Mouse (Mus musculus) embryonic facial prominence, embryonic 15.5 days (tissue): ENCODE data around the gene Ndufs7. TPM values are rescaled to one million over a fixed set of nuclear protein-coding genes. Genes with fewer than 3 reads are reported as not detected.
"Not testable (repeated sequence)": the region's sequence is repeated elsewhere in the genome, so short reads cannot be mapped to it uniquely, and the experiment has no call there.

Experiments
- ATAC-seq: fragments of 200-750 bp; cut with Nextera tagmentation; 2 replicates; pipeline ENCODE4 v1.8.0; 2017; ENCODE audit warnings: low read depth, moderate TSS enrichment; ENCODE audit not compliant: insufficient number of reproducible peaks, low FRiP score, low TSS enrichment
- H3K27ac ChIP-seq: fragments of 300-500 bp; sonication (generic); replicated peaks from 2 replicates; pipeline ENCODE4 v1.5.1; 2015; ENCODE audit warnings: mild to moderate bottlenecking, inconsistent platforms
- H3K27me3 ChIP-seq: fragments of 300-500 bp; sonication (generic); 2 replicates; pipeline ENCODE4 v1.6.1; 2015; ENCODE audit warnings: inconsistent platforms
- H3K36me3 ChIP-seq: fragments of 300-500 bp; sonication (generic); 2 replicates; pipeline ENCODE4 v1.6.1; 2015; ENCODE audit warnings: mild to moderate bottlenecking, inconsistent platforms
- H3K4me1 ChIP-seq: fragments of 300-500 bp; sonication (generic); 2 replicates; pipeline ENCODE4 v1.6.1; 2015; ENCODE audit warnings: inconsistent platforms
- H3K4me2 ChIP-seq: fragments of 300-500 bp; sonication (generic); replicated peaks from 2 replicates; pipeline ENCODE4 v1.6.1; 2015; ENCODE audit warnings: mild to moderate bottlenecking, inconsistent platforms
- H3K4me3 ChIP-seq: fragments of 300-500 bp; sonication (generic); replicated peaks from 2 replicates; pipeline ENCODE4 v1.5.1; 2015; ENCODE audit warnings: mild to moderate bottlenecking, inconsistent platforms
- H3K9ac ChIP-seq: fragments of 300-500 bp; sonication (generic); 2 replicates; pipeline ENCODE4 v1.6.1; 2015; ENCODE audit warnings: inconsistent platforms
- H3K9me3 ChIP-seq: fragments of 300-500 bp; sonication (generic); replicated peaks from 2 replicates; pipeline ENCODE4 v1.6.1; 2016; ENCODE audit warnings: inconsistent platforms
- WGBS: fragments of 180-500 bp; shearing (Covaris S2); methylation state at CpG from one replicate; pipeline ENCODE4 v1.1.7; 2015; 5-methylcytosine and 5-hydroxymethylcytosine counted together
- polyA plus RNA-seq: library from polyadenylated mRNA; unstranded; fragments of >200 nt; fragmentation: Nextera tagmentation; extraction: Ambion mirVana; gene quantifications from 2 replicates; pipeline ENCODE4 v1.2.1, GENCODE M21; 2015

Gene Ndufs7
- polyA plus RNA-seq, 1 experiment from 2014 or later, result 317 TPM

- Histone ChIP-seq H3K27me3 (no peaks in the 10 kb centered on the region), H3K9ac (no peak overlapping the region), H3K4me3 (no peak overlapping the region), H3K4me1 (peaks cover 19% of the 10 kb centered on the region), H3K4me2 (no peak overlapping the region), H3K27ac (no peak overlapping the region), H3K9me3 (no peaks in the 10 kb centered on the region), H3K36me3 (peaks cover 49% of the 10 kb centered on the region)
- 25% methylated on average over 5 of the region's 5 CpGs for WGBS
- ATAC-seq, result no peak
These were observed 4.0 kb upstream of the Ndufs7 start for GRCm38 (mm10) chr10:80244791-80245399.

GRCm38 (mm10) chr10:80245600-80245999, 3.3 kb upstream of the Ndufs7 start:
- ATAC-seq, result no peak
- WGBS, result 7% methylated on average over 4 of the region's 4 CpGs
- no peak overlapping the region for H3K27ac ChIP-seq

DNA sequence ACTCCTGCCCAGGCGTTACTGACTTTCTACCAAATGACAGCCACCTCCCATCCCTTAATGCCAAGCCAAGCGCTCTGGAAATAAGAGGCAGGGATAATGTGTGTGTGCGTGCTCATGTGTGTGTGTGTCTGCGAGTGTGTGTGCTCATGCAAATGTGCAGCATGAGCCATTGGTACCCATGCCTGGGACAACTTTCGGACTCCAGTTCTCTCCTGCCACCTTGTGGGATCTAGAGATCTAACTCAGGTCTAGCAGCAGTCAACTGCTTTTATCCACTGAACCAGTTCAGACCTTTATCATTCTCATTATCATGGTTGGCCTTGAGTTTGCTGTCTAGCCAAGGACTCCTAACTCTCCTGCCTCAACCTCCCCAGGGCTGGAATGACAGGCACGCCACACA, 1.1 kb upstream of the Ndufs7 start:
- no peak overlapping the region for H3K4me2 ChIP-seq
- no peaks in the 10 kb centered on the region for H3K9me3 ChIP-seq
- ATAC-seq, result no peak
- H3K4me1 ChIP-seq, result peaks cover 33% of the 10 kb centered on the region
- no peaks in the 10 kb centered on the region for H3K27me3 ChIP-seq
- H3K9ac ChIP-seq, result no peak overlapping the region
- H3K36me3 ChIP-seq, result peaks cover 23% of the 10 kb centered on the region
- no peak overlapping the region for H3K27ac ChIP-seq
- WGBS, result 38% methylated on average over 6 of the region's 6 CpGs
- no peak overlapping the region for H3K4me3 ChIP-seq

More at GRCm38 (mm10) chr10:80245600-80245999, 3.3 kb upstream of the Ndufs7 start:
- Histone ChIP-seq H3K36me3 (peaks cover 42% of the 10 kb centered on the region), H3K27me3 (no peaks in the 10 kb centered on the region), H3K4me1 (peaks cover 26% of the 10 kb centered on the region), H3K4me2 (no peak overlapping the region), H3K9me3 (no peaks in the 10 kb centered on the region), H3K4me3 (no peak overlapping the region), H3K9ac (no peak overlapping the region)

- H3K27me3 ChIP-seq, H3K27ac ChIP-seq, H3K9me3 ChIP-seq, ATAC-seq, H3K9ac ChIP-seq: not testable (repeated sequence)
- 42% methylated on average over 3 of the region's 3 CpGs for whole genome bisulfite sequencing
- peaks cover 33% of the 10 kb centered on the region for H3K4me1 ChIP-seq
- peak overlapping the region; percentile 90 for H3K4me2 ChIP-seq
- H3K4me3 ChIP-seq, result peak overlapping the region; percentile 77
- peaks cover 23% of the 10 kb centered on the region for H3K36me3 ChIP-seq
These were observed 484 bp upstream of the Ndufs7 start for GRCm38 (mm10) chr10:80248437-80248836.

GRCm38 (mm10) chr10:80250059-80250458, 1.1 kb downstream of the Ndufs7 start:
- ATAC-seq, result no peak
- Histone ChIP-seq H3K9me3 (no peaks in the 10 kb centered on the region), H3K4me2 (peak overlapping the region; percentile 90), H3K36me3 (peaks cover 26% of the 10 kb centered on the region), H3K4me3 (peak overlapping the region; percentile 77), H3K27ac (peak overlapping the region; percentile 90; the same call in 1 of the 2 replicates), H3K27me3 (no peaks in the 10 kb centered on the region), H3K9ac (peak overlapping the region; percentile 53), H3K4me1 (peaks cover 33% of the 10 kb centered on the region)
- 32% methylated on average over 2 of the region's 2 CpGs for WGBS

DNA sequence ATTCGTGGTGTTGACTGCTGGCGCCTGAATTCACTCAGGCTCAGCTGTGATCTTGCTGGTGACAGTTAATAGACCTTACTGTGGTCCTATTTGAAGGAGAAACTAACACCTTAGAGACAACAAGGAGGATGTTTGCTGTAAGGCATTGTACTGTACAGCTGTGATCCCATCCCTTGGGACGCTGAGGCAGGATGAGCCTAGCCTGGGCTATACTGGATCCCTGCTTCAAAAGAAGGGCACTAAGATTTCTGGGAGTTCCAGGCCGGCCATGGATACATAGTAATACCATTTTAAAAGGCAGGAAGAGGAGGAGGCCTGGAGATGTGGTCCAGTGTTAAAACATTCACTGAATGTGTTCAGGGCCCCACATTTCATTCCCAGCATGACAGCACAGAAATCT, 1.7 kb downstream of the Ndufs7 start:
- Histone ChIP-seq H3K27me3 (no peaks in the 10 kb centered on the region), H3K4me1 (peaks cover 28% of the 10 kb centered on the region), H3K4me3 (peak overlapping the region; percentile 77), H3K4me2 (peak overlapping the region; percentile 90), H3K9ac (no peak overlapping the region), H3K9me3 (no peaks in the 10 kb centered on the region), H3K36me3 (peaks cover 32% of the 10 kb centered on the region), H3K27ac (no peak overlapping the region)
- ATAC-seq, result no peak
- WGBS, result 85% methylated on average over 4 of the region's 4 CpGs

DNA sequence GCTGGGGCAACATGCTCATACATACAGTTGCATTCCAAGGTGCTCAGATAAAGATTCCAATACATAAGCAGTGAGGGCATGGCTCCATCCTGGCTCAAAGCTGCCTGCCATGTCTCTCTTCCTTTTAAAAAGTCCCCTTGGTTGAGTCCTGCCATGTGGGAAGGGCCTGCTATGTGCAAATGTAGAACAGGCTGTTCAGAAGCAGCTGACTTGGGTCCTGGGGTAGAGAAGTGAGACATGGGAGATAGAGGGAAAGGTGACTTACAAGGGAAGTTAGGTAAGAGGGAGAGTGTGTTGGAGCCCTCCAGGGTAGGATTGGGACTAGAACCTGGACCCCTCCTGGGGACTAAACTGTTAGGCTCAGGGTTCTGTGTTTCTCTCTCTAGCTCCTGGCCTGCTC, 3.1 kb downstream of the Ndufs7 start:
- Histone ChIP-seq H3K4me2 (no peak overlapping the region), H3K36me3 (peaks cover 46% of the 10 kb centered on the region), H3K4me3 (no peak overlapping the region), H3K9me3 (no peaks in the 10 kb centered on the region), H3K4me1 (peaks cover 27% of the 10 kb centered on the region), H3K27me3 (no peaks in the 10 kb centered on the region), H3K27ac (no peak overlapping the region), H3K9ac (no peak overlapping the region)
- ATAC-seq, result no peak

DNA sequence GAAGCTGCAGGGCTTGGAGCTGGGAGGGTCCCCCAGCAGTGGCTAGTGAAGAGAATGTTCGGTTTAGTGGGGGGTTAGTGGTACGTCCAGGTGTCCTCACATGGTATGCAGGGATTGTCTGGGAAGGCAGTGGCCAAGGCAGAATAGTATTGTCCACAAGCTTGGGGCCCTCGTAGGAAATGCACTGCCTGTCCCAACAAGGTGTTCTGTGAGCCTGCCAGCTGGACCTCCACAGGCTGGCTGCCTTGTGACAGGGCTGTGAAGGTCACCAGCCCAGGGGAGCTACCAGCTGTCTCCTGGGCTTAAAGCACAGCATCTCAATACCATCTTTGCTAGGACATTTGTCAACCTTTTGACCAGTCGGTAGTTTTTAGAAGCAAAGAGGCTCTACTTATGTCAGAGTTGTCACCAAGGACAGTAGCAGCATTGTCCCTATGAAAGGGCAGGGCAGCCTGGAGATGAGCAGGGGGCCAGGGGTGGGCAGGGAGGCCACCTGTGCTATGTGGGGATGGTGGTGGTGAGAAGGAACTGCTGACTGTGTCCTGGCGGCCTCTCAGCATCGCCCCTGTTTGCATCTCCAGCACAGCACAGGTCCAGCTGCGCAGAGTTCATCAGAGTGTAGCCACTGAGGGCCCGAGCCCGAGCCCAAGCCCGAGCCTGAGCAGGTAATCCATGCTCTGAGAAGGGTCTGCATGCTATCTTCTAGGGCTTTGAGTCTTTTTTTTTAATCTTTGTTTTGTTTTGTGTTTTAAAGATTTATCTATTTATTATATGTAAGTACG, 3.8 kb downstream of the Ndufs7 start:
- Histone ChIP-seq H3K9ac (no peak overlapping the region), H3K27me3 (no peaks in the 10 kb centered on the region), H3K4me1 (peaks cover 27% of the 10 kb centered on the region), H3K4me2 (no peak overlapping the region), H3K9me3 (no peaks in the 10 kb centered on the region), H3K36me3 (peaks cover 50% of the 10 kb centered on the region), H3K4me3 (no peak overlapping the region), H3K27ac (no peak overlapping the region)
- 91% methylated on average over 11 of the region's 11 CpGs for WGBS
- no peak for ATAC-seq

DNA sequence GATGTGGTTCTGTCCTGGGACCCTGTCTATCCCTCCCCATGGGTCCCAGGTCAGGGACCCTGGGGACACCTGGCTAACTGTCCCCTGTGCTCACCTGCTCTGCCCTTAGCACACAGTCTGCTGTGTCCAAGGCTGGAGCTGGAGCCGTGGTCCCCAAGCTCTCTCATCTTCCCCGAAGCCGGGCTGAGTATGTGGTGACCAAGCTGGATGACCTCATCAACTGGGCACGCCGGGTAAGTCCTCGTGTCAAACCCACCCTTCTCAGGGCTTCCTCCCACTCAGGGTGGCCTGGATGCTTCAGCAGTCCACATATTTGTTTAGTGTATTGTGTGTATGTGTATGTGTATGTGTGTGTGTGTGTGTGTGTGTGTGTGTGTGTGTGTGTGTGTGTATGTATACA, 4.6 kb downstream of the Ndufs7 start:
- peaks cover 58% of the 10 kb centered on the region for H3K36me3 ChIP-seq

GRCm38 (mm10) chr10:80254331-80255297, 5.7 kb downstream of the Ndufs7 start:
- H3K4me3 ChIP-seq, result no peak overlapping the region
- no peak overlapping the region for H3K4me2 ChIP-seq
- no peak overlapping the region for H3K27ac ChIP-seq
- ATAC-seq, result no peak
- H3K27me3 ChIP-seq, result no peaks in the 10 kb centered on the region
- H3K9ac ChIP-seq, result no peak overlapping the region
- H3K36me3 ChIP-seq, result peaks cover 62% of the 10 kb centered on the region
- peaks cover 27% of the 10 kb centered on the region for H3K4me1 ChIP-seq
- no peaks in the 10 kb centered on the region for H3K9me3 ChIP-seq
- WGBS, result 92% methylated on average over 26 of the region's 26 CpGs

More for the DNA sequence above, 4.6 kb downstream of the Ndufs7 start:
- WGBS, result 86% methylated on average over 6 of the region's 6 CpGs
- H3K4me1 ChIP-seq, result peaks cover 21% of the 10 kb centered on the region
- H3K4me3 ChIP-seq, result no peak overlapping the region
- no peak overlapping the region for H3K9ac ChIP-seq
- no peaks in the 10 kb centered on the region for H3K27me3 ChIP-seq
- no peaks in the 10 kb centered on the region for H3K9me3 ChIP-seq
- no peak overlapping the region for H3K27ac ChIP-seq
- no peak for ATAC-seq
- H3K4me2 ChIP-seq, result no peak overlapping the region
